Mouse (Mus musculus): Measurements from ENCODE around the gene Jakmip3. TPM values are rescaled to one million over a fixed set of nuclear protein-coding genes. Genes with fewer than 3 reads are reported as not detected.

Jakmip3 gene
- polyA plus RNA-seq (2012; rRNA removed): not detected in 2 replicates

DNA sequence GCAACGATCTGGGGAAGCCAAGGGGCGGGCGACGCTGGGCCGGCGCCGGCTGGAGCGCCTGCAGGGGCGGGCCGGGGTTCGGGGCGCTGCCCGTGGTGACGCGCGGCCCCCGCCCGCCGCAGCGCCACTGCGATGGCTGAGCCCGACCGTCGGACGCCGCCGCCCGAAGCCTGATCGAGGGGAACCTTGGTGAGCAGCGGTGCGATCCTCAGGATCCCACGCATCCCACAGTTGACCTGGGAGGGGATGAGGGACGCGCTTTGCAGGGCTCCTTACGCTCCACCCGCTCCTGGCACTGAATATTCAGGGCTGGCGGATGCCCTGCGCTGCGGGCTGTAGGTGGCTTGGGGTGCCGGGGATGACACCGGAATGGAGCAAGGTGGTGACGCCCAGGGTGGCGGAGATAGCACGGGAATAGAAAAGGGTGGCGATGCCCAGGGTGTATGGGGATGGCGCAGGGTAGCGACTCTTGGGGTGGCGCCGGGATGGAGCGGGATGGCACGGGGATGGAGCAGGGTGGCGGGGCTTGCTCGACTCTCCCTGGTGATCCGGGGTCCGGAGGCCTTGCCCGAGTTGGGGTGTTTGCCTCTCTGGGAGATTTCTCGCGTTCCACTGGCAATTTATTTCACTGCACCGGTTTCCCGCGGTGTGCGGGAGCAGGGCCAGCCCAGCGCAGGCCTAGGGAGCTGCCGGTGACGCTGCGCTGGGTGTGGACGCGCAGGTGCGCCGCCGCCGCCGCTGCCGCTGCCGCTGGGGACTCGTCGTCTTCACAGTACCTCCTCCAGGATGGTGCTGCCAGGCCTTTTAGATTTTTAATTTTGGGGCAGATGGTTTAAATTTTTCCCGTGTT, at the start of gene Jakmip3:
Jakmip3 (plus strand) TSS at position 119 of the 850 bp plus-strand sequence.
- TF ChIP-seq CTCF (IDR thresholded peaks at IDR 0.05; ENCODE audit: extremely low read depth, insufficient read length, insufficient replicate concordance, low read depth, low read length): no peak
- TF ChIP-seq POLR2A (IDR thresholded peaks at IDR 0.05; ENCODE audit: low read depth, low read length): no peak
- H3K4me1 ChIP-seq (ENCODE audit: control insufficient read depth, insufficient read depth, insufficient read length, low read length): no peaks in the 10 kb centered on the region
- no peak within 1 kb of the TSS; the same call in 1 of the 2 replicates for H3K4me3 ChIP-seq (ENCODE audit: low read depth, low read length)
- H3K27me3 ChIP-seq (ENCODE audit: control insufficient read depth, insufficient read depth, low read length): peaks cover 20% of the 10 kb centered on the region
- no peak within 1 kb of the TSS for H3K27ac ChIP-seq (ENCODE audit: insufficient read depth, low read depth, low read length)
- no peaks in the 10 kb centered on the region for H3K36me3 ChIP-seq (ENCODE audit: control insufficient read depth, insufficient read depth, low read length)
- 2% methylated on average over 77 of the region's 78 CpGs for WGBS

DNA sequence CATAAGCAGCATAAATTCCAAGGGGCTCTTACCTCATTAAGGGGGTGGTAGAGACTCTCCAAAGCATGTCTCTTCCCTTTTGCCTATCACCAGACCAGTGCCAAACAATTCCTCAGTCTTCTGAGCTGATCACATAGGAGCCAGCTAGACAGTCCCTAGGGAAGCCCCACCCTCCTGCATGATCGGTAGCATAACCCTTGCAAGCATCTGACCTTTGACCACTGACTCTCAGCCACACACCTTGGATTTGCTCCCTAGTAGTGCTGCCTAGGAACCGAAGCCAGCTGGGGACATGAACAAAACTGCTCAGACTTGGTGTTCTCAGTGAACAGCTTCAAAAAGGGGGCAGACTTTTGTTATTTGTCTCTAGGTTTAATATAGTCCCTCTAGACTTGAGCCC, 42.4 kb upstream of the Jakmip3 start:
- H3K27ac ChIP-seq (ENCODE audit: insufficient read depth, low read depth, low read length): no peak overlapping the region
- peaks cover 6% of the 10 kb centered on the region; the same call in 1 of the 2 replicates for H3K4me1 ChIP-seq (ENCODE audit: control insufficient read depth, insufficient read depth, insufficient read length, low read length)
- TF ChIP-seq CTCF (IDR thresholded peaks at IDR 0.05; ENCODE audit: extremely low read depth, insufficient read length, insufficient replicate concordance, low read depth, low read length): no peak
- TF ChIP-seq POLR2A (IDR thresholded peaks at IDR 0.05; ENCODE audit: low read depth, low read length): no peak
- H3K36me3 ChIP-seq (ENCODE audit: control insufficient read depth, insufficient read depth, low read length): peaks cover 3% of the 10 kb centered on the region; the same call in 1 of the 2 replicates
- no peak overlapping the region for H3K4me3 ChIP-seq (ENCODE audit: low read depth, low read length)
- 28% methylated on average over 2 of the region's 2 CpGs for WGBS
- no peaks in the 10 kb centered on the region for H3K27me3 ChIP-seq (ENCODE audit: control insufficient read depth, insufficient read depth, low read length)

DNA sequence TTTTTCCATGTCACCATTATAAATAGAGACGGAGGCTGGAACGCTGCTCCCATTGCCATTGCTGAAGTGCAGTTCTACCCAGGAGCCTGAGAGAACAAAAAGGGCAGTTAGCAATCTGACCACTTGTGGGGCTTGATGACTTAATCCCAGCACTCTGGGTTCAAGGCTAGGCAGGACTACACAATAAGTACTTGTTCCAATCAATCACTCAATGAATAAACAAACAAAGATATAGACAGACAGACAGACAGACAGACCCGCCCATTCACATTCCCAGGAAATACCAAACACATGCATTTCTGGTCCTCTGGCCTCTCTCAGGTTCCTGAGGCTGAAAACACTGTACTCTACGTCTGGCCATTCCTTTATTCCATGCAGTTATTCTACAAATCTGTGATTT, 41.8 kb upstream of the Jakmip3 start:
- WGBS: 80% methylated on average over 4 of the region's 4 CpGs
- Histone ChIP-seq H3K27ac (ENCODE audit: insufficient read depth, low read depth, low read length) (no peak overlapping the region), H3K4me1 (ENCODE audit: control insufficient read depth, insufficient read depth, insufficient read length, low read length) (peaks cover 6% of the 10 kb centered on the region; the same call in 1 of the 2 replicates), H3K4me3 (ENCODE audit: low read depth, low read length) (no peak overlapping the region), H3K27me3 (ENCODE audit: control insufficient read depth, insufficient read depth, low read length) (no peaks in the 10 kb centered on the region), H3K36me3 (ENCODE audit: control insufficient read depth, insufficient read depth, low read length) (peaks cover 3% of the 10 kb centered on the region; the same call in 1 of the 2 replicates)
- no peak for TF ChIP-seq CTCF (IDR thresholded peaks at IDR 0.05; ENCODE audit: extremely low read depth, insufficient read length, insufficient replicate concordance, low read depth, low read length)
- no peak for TF ChIP-seq POLR2A (IDR thresholded peaks at IDR 0.05; ENCODE audit: low read depth, low read length)

DNA sequence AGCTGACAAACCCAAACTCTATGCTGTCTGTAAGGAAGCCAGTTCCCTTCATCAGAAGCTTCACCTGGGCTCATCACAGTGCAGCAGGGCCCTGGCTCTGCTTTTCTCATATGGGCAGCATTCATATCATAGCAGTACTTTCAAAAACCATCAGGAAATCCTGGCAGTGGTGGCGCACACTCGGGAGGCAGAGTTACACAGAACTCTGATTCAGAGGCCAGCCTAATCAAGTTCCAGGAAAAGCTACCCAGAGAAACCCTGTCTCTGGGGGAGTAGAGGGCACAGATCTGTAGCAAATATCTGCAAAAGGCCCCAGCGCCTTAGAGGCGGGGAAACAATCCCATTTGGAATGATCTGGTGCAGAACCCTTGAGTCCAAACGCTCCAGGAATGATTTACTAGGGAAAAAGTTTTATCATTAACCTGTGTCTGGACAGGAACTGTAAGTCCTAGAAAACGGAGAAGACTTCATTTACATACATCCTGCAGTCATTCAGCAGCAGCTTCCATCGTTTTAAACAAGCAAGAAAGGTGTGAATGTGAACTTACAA, 36.6 kb upstream of the Jakmip3 start:
- no peaks in the 10 kb centered on the region for H3K36me3 ChIP-seq (ENCODE audit: control insufficient read depth, insufficient read depth, low read length)
- H3K27ac ChIP-seq (ENCODE audit: insufficient read depth, low read depth, low read length): no peak overlapping the region
- TF ChIP-seq CTCF (IDR thresholded peaks at IDR 0.05; ENCODE audit: extremely low read depth, insufficient read length, insufficient replicate concordance, low read depth, low read length) (no peak), POLR2A (IDR thresholded peaks at IDR 0.05; ENCODE audit: low read depth, low read length) (no peak)
- WGBS: 25% methylated on average over 7 of the region's 7 CpGs
- H3K4me3 ChIP-seq (ENCODE audit: low read depth, low read length): no peak overlapping the region
- H3K4me1 ChIP-seq (ENCODE audit: control insufficient read depth, insufficient read depth, insufficient read length, low read length): no peaks in the 10 kb centered on the region; the same call in 1 of the 2 replicates
- no peaks in the 10 kb centered on the region for H3K27me3 ChIP-seq (ENCODE audit: control insufficient read depth, insufficient read depth, low read length)

DNA sequence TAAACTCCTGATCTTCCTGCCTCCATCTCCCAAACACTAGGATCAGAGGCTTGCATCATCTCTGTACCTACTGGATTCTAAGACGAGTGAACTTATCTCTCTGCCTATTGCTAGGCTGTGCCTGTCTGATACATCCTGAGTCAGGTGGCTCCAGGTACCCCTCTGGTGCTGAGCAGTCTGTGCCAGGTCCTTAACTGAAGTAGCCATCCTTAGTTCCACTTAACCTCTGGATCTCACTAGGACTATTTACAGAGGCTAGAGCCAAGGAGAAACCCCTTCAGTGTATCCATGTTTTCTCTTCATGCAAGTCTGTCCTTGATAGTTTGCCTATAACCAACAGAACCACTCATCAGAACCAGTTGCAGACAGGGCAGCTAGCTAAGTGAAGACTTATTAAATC, 34.1 kb upstream of the Jakmip3 start:
- WGBS: 55% methylated on average over 1 of the region's 1 CpGs
- TF ChIP-seq CTCF (IDR thresholded peaks at IDR 0.05; ENCODE audit: extremely low read depth, insufficient read length, insufficient replicate concordance, low read depth, low read length): no peak
- no peak for TF ChIP-seq POLR2A (IDR thresholded peaks at IDR 0.05; ENCODE audit: low read depth, low read length)
- no peak overlapping the region for H3K27ac ChIP-seq (ENCODE audit: insufficient read depth, low read depth, low read length)
- no peak overlapping the region for H3K4me3 ChIP-seq (ENCODE audit: low read depth, low read length)
- H3K27me3 ChIP-seq (ENCODE audit: control insufficient read depth, insufficient read depth, low read length): no peaks in the 10 kb centered on the region
- no peaks in the 10 kb centered on the region for H3K36me3 ChIP-seq (ENCODE audit: control insufficient read depth, insufficient read depth, low read length)
- no peaks in the 10 kb centered on the region; the same call in none of the 2 replicates for H3K4me1 ChIP-seq (ENCODE audit: control insufficient read depth, insufficient read depth, insufficient read length, low read length)

DNA sequence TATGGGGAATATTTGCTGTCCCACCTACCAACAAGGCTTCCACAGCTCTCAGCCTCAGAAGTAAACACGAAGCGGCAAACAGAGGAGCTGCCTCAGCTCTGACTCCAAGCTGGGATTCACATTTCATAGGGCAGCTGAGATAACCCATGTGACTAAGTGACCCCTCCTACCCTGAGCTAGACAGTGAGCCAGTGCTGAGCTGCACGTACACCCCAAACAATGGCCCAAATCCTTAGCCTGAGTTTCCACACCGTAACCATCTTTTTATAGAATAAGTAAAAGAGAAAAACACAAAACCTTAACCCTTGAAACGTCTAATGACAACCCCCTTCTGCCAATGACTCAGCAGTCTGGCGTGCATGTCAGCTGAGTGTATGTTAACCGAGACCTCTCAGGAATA, 33.5 kb upstream of the Jakmip3 start:
- TF ChIP-seq POLR2A (IDR thresholded peaks at IDR 0.05; ENCODE audit: low read depth, low read length): no peak
- no peak for TF ChIP-seq CTCF (IDR thresholded peaks at IDR 0.05; ENCODE audit: extremely low read depth, insufficient read length, insufficient replicate concordance, low read depth, low read length)
- WGBS: 54% methylated on average over 7 of the region's 7 CpGs
- H3K27ac ChIP-seq (ENCODE audit: insufficient read depth, low read depth, low read length): no peak overlapping the region
- H3K27me3 ChIP-seq (ENCODE audit: control insufficient read depth, insufficient read depth, low read length): no peaks in the 10 kb centered on the region
- H3K4me1 ChIP-seq (ENCODE audit: control insufficient read depth, insufficient read depth, insufficient read length, low read length): no peaks in the 10 kb centered on the region; the same call in none of the 2 replicates
- no peaks in the 10 kb centered on the region for H3K36me3 ChIP-seq (ENCODE audit: control insufficient read depth, insufficient read depth, low read length)
- no peak overlapping the region for H3K4me3 ChIP-seq (ENCODE audit: low read depth, low read length)

DNA sequence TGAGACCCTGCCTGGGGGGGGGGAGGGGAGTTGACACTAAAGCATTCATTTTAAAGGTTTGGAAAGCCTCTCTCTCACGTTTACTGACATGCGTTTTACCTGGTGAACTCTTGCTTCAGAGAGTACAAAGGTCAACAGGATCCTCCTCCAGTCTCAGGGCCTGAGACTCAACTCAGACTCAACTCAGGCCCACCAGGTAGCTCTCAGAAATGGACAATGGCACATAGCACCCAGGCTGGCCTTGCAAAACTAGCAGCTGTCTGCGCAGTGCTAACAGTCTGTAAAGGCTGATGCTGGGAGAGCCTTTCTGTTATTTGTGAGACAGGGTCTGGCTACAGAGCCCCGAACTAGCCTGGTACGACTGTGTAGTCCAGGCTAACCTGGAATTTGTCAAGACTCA, 32.6 kb upstream of the Jakmip3 start:
- H3K4me1 ChIP-seq (ENCODE audit: control insufficient read depth, insufficient read depth, insufficient read length, low read length): no peaks in the 10 kb centered on the region; the same call in none of the 2 replicates
- H3K4me3 ChIP-seq (ENCODE audit: low read depth, low read length): no peak overlapping the region
- no peaks in the 10 kb centered on the region for H3K27me3 ChIP-seq (ENCODE audit: control insufficient read depth, insufficient read depth, low read length)
- no peaks in the 10 kb centered on the region for H3K36me3 ChIP-seq (ENCODE audit: control insufficient read depth, insufficient read depth, low read length)
- H3K27ac ChIP-seq (ENCODE audit: insufficient read depth, low read depth, low read length): no peak overlapping the region
- 76% methylated on average over 5 of the region's 5 CpGs for WGBS
- TF ChIP-seq CTCF (IDR thresholded peaks at IDR 0.05; ENCODE audit: extremely low read depth, insufficient read length, insufficient replicate concordance, low read depth, low read length) (no peak), POLR2A (IDR thresholded peaks at IDR 0.05; ENCODE audit: low read depth, low read length) (no peak)
